In genomic region chr9:120739953-120740524, GRCm38 (mm10) we compare ENCODE assay signal across 9 mouse cellular contexts.
DNase-seq lines count a peak whose midpoint lies in the region; ATAC-seq and TF ChIP-seq lines count a peak whose summit lies in the region.
"Had no signal": no experiment of that assay in that cellular context is flagged by ENCODE, and none has a peak within 500 bp of the region (broad histone marks: within the 10 kb centered on the region; RNA-seq: fewer than 3 reads in every experiment).

No protein-coding gene starts in this region.

- 39% methylated on average over 6 of the region's 6 CpGs for whole genome bisulfite sequencing in kidney, embryonic 16.5 days
- WGBS in embryonic facial prominence, embryonic 13.5 days = 28% methylated on average over 6 of the region's 6 CpGs
- whole genome bisulfite sequencing in hindbrain, embryonic 16.5 days = 48% methylated on average over 6 of the region's 6 CpGs
- WGBS in midbrain, postnatal 0 days = 45% methylated on average over 6 of the region's 6 CpGs

- peak overlapping the region; percentile 66 for H3K27ac ChIP-seq in kidney, embryonic 16.5 days (ENCODE audit: low read length)
- peak overlapping the region; percentile 92 for H3K27ac ChIP-seq in embryonic facial prominence, embryonic 13.5 days
- peak overlapping the region; percentile 41 for H3K27ac ChIP-seq in hindbrain, embryonic 16.5 days (ENCODE audit: low read depth, low read length)
- peak overlapping the region; percentile 62; the same call in 1 of the 2 replicates for H3K27ac ChIP-seq in midbrain, postnatal 0 days (ENCODE audit: low read depth, low read length)

- H3K27me3 ChIP-seq in kidney, embryonic 16.5 days (ENCODE audit: insufficient read depth, low read length) = no peaks in the 10 kb centered on the region
- no peaks in the 10 kb centered on the region for H3K27me3 ChIP-seq in embryonic facial prominence, embryonic 13.5 days
- no peaks in the 10 kb centered on the region for H3K27me3 ChIP-seq in hindbrain, embryonic 16.5 days (replicated peaks; ENCODE audit: control insufficient read depth, insufficient read depth, low read length)
- no peaks in the 10 kb centered on the region for H3K27me3 ChIP-seq in midbrain, postnatal 0 days (ENCODE audit: insufficient read depth, low read length)

- peaks cover 31% of the 10 kb centered on the region for H3K4me1 ChIP-seq in kidney, embryonic 16.5 days (ENCODE audit: insufficient read depth, low read length)
- peaks cover 30% of the 10 kb centered on the region for H3K4me1 ChIP-seq in embryonic facial prominence, embryonic 13.5 days
- H3K4me1 ChIP-seq in hindbrain, embryonic 16.5 days (ENCODE audit: control insufficient read depth, insufficient read depth, low read depth, low read length) = peaks cover 4% of the 10 kb centered on the region
- H3K4me1 ChIP-seq in midbrain, postnatal 0 days (ENCODE audit: insufficient read depth, low read length) = no peaks in the 10 kb centered on the region; the same call in 1 of the 2 replicates

- no peak for ATAC-seq in kidney, embryonic 16.5 days (ENCODE audit: low FRiP score, low TSS enrichment)
- no peak for ATAC-seq in embryonic facial prominence, embryonic 13.5 days (ENCODE audit: insufficient number of reproducible peaks, insufficient read depth, low FRiP score, low TSS enrichment, low read depth)
- no peak for ATAC-seq in hindbrain, embryonic 16.5 days
- ATAC-seq in midbrain, postnatal 0 days (ENCODE audit: low FRiP score) = no peak

- 0 out of 2 replicates have a peak overlapping the region, but pooled peaks have one; percentile 13 for H3K9ac ChIP-seq in kidney, embryonic 16.5 days (replicated peaks; ENCODE audit: low read length)
- peak overlapping the region; percentile 4; the same call in 1 of the 2 replicates for H3K9ac ChIP-seq in embryonic facial prominence, embryonic 13.5 days
- 0 out of 2 replicates have a peak overlapping the region, but pooled peaks have one; percentile 20 for H3K9ac ChIP-seq in hindbrain, embryonic 16.5 days (ENCODE audit: low read depth, low read length)
- H3K9ac ChIP-seq in midbrain, postnatal 0 days (replicated peaks; ENCODE audit: low read length, poor library complexity, severe bottlenecking) = no peak overlapping the region

- no peaks in the 10 kb centered on the region for H3K36me3 ChIP-seq in kidney, embryonic 16.5 days (ENCODE audit: insufficient read depth, low read length)
- no peaks in the 10 kb centered on the region for H3K36me3 ChIP-seq in embryonic facial prominence, embryonic 13.5 days
- no peaks in the 10 kb centered on the region for H3K36me3 ChIP-seq in hindbrain, embryonic 16.5 days (ENCODE audit: control insufficient read depth, insufficient read depth, low read length)
- no peaks in the 10 kb centered on the region for H3K36me3 ChIP-seq in midbrain, postnatal 0 days (ENCODE audit: insufficient read depth, low read length)

- no peak overlapping the region for H3K4me3 ChIP-seq in kidney, embryonic 16.5 days (ENCODE audit: low read length)
- no peak overlapping the region for H3K4me3 ChIP-seq in embryonic facial prominence, embryonic 13.5 days
- H3K4me3 ChIP-seq in hindbrain, embryonic 16.5 days (ENCODE audit: low read length) = no peak overlapping the region
- H3K4me3 ChIP-seq in midbrain, postnatal 0 days (ENCODE audit: low read depth, low read length) = no peak overlapping the region

- DNase-seq in kidney, postnatal 25 days = no peak
- no peak for DNase-seq in midbrain, postnatal 0 days (ENCODE audit: low spot score)
- no peak for DNase-seq in right cerebral cortex, adult 2 months (ENCODE audit: low spot score in 2 of 2)
- no peak for DNase-seq in lung, postnatal 25 days (ENCODE audit: low spot score)
- DNase-seq in spleen, postnatal 4 days (ENCODE audit: low spot score in 2 of 2) = no peak
- DNase-seq: thymus, postnatal 4 days had no signal

- no peaks in the 10 kb centered on the region for H3K9me3 ChIP-seq in kidney, embryonic 16.5 days (ENCODE audit: low read length)
- no peaks in the 10 kb centered on the region for H3K9me3 ChIP-seq in embryonic facial prominence, embryonic 13.5 days
- no peaks in the 10 kb centered on the region for H3K9me3 ChIP-seq in hindbrain, embryonic 16.5 days (ENCODE audit: control insufficient read depth, low read length)
- H3K9me3 ChIP-seq in midbrain, postnatal 0 days (ENCODE audit: low read length) = no peaks in the 10 kb centered on the region

- no peak overlapping the region for H3K4me2 ChIP-seq in kidney, embryonic 16.5 days (replicated peaks; ENCODE audit: low read depth, low read length)
- no peak overlapping the region for H3K4me2 ChIP-seq in embryonic facial prominence, embryonic 13.5 days
- H3K4me2 ChIP-seq in hindbrain, embryonic 16.5 days (ENCODE audit: low read length) = no peak overlapping the region
- no peak overlapping the region; the same call in 1 of the 2 replicates for H3K4me2 ChIP-seq in midbrain, postnatal 0 days (ENCODE audit: low read depth, low read length, poor library complexity, severe bottlenecking)

- no peak for TF ChIP-seq CTCF in midbrain, postnatal 0 days (IDR thresholded peaks at IDR 0.05)

Comparison
In these comparisons a context has a peak if more than half of its experiments do, and no peak if none do; other contexts are left out.
1. H3K27ac ChIP-seq: peak in every context shown above with its lines; median percentile 92 in embryonic facial prominence, embryonic 13.5 days; 66 in kidney, embryonic 16.5 days; 62 in midbrain, postnatal 0 days; 41 in hindbrain, embryonic 16.5 days.